ENCODE assay signal across 15 mouse cellular contexts in the genomic region with DNA sequence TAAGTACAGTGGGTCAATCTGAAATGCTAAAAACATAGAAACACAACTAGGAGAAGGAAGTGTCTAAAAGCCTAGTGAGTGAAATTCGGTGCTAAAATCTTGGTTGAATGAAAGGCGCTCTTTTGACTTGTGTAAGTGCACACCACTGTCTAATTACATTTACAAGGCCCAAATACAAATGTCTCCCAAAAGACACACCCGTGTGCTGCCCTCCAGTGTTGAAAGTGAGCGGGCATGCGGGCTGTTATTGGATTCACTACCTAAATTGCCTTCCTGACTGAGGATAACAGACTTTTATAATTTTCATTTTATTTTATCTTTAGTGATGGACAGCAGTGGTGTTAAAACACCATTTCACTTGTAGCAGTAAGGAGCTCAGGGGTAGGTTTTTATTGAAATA.
A peak's percentile ranks its signal among the peaks of the same experiment; 100 is the strongest.
DNase-seq lines count a peak whose midpoint lies in the region; ATAC-seq and TF ChIP-seq lines count a peak whose summit lies in the region.
"Had no signal": no experiment of that assay in that cellular context is flagged by ENCODE, and none has a peak within 500 bp of the region (broad histone marks: within the 10 kb centered on the region; RNA-seq: fewer than 3 reads in every experiment).

No protein-coding gene starts in this region.

- in situ Hi-C loops in Patski (cut with MboI; ENCODE audit: low pct_unique_long_range_greater_than_20kb): no loop called here

- peaks cover 3% of the 10 kb centered on the region; the same call in 1 of the 2 replicates for H3K4me1 ChIP-seq in forebrain, embryonic 11.5 days (replicated peaks; ENCODE audit: control insufficient read depth, insufficient read depth, low read length)
- peaks cover 34% of the 10 kb centered on the region for H3K4me1 ChIP-seq in forebrain, embryonic 12.5 days
- H3K4me1 ChIP-seq in lung, embryonic 14.5 days (ENCODE audit: insufficient read depth): no peaks in the 10 kb centered on the region
- no peaks in the 10 kb centered on the region for H3K4me1 ChIP-seq in lung, adult 2 months (ENCODE audit: control insufficient read depth, insufficient read depth, low read length)
- no peaks in the 10 kb centered on the region for H3K4me1 ChIP-seq in heart, adult 2 months (ENCODE audit: control insufficient read depth, insufficient read depth, low read length)
- H3K4me1 ChIP-seq: kidney, embryonic 15.5 days; limb, embryonic 12.5 days had no signal

- no peaks in the 10 kb centered on the region for H3K79me2 ChIP-seq in heart, adult 2 months (replicated peaks; ENCODE audit: control insufficient read depth, insufficient read depth, low read length)

- TF ChIP-seq EP300 in heart, adult 2 months (IDR thresholded peaks at IDR 0.05; ENCODE audit: insufficient read depth, low read depth, low read length): no peak

- no peaks in the 10 kb centered on the region for H3K9me3 ChIP-seq in forebrain, embryonic 11.5 days (ENCODE audit: control insufficient read depth, low read length)
- H3K9me3 ChIP-seq in forebrain, embryonic 12.5 days: no peaks in the 10 kb centered on the region
- no peaks in the 10 kb centered on the region for H3K9me3 ChIP-seq in lung, embryonic 14.5 days (ENCODE audit: low read depth, low read length)
- H3K9me3 ChIP-seq: embryonic facial prominence, embryonic 13.5 days; kidney, embryonic 15.5 days; limb, embryonic 12.5 days had no signal

- H3K9ac ChIP-seq in forebrain, embryonic 11.5 days (ENCODE audit: low read length): no peak overlapping the region
- H3K9ac ChIP-seq in forebrain, embryonic 12.5 days: no peak overlapping the region
- no peak overlapping the region for H3K9ac ChIP-seq in lung, embryonic 14.5 days
- H3K9ac ChIP-seq in heart, adult 2 months (ENCODE audit: low read depth, low read length): no peak overlapping the region
- H3K9ac ChIP-seq: embryonic facial prominence, embryonic 13.5 days; kidney, embryonic 15.5 days; limb, embryonic 12.5 days had no signal

- POLR2A ChIA-PET in Patski (lab: Charles Lee): no interaction called here

- H3K4me2 ChIP-seq in forebrain, embryonic 11.5 days (ENCODE audit: low read depth, low read length, severe bottlenecking): no peak overlapping the region
- H3K4me2 ChIP-seq in forebrain, embryonic 12.5 days: no peak overlapping the region
- no peak overlapping the region for H3K4me2 ChIP-seq in lung, embryonic 14.5 days
- H3K4me2 ChIP-seq: kidney, embryonic 15.5 days; limb, embryonic 12.5 days had no signal

- no peaks in the 10 kb centered on the region for H3K27me3 ChIP-seq in forebrain, embryonic 11.5 days (ENCODE audit: control insufficient read depth, insufficient read depth, low read length)
- H3K27me3 ChIP-seq in forebrain, embryonic 12.5 days: no peaks in the 10 kb centered on the region
- H3K27me3 ChIP-seq in lung, embryonic 14.5 days (ENCODE audit: insufficient read depth, low read length): no peaks in the 10 kb centered on the region
- H3K27me3 ChIP-seq in Patski: peaks cover 13% of the 10 kb centered on the region
- no peaks in the 10 kb centered on the region for H3K27me3 ChIP-seq in heart, adult 2 months (ENCODE audit: control insufficient read depth, insufficient read depth, low read length)
- H3K27me3 ChIP-seq: kidney, embryonic 15.5 days; limb, embryonic 12.5 days had no signal

- CTCF ChIA-PET in Patski (lab: Charles Lee): no interaction called here

- TF ChIP-seq CTCF in lung, embryonic 14.5 days (IDR thresholded peaks at IDR 0.05; ENCODE audit: low read depth): peak; percentile 18; the same call in 1 of the 2 replicates
- TF ChIP-seq CTCF in lung, adult 2 months (IDR thresholded peaks at IDR 0.05; ENCODE audit: insufficient read depth, low read length): no peak
- TF ChIP-seq CTCF in Patski (IDR thresholded peaks at IDR 0.05): peak; percentile 20
- no peak for TF ChIP-seq CTCF in heart, adult 2 months (IDR thresholded peaks at IDR 0.05)

- H3K4me3 ChIP-seq in forebrain, embryonic 11.5 days (ENCODE audit: low read depth, low read length): no peak overlapping the region
- no peak overlapping the region for H3K4me3 ChIP-seq in forebrain, embryonic 12.5 days (replicated peaks)
- no peak overlapping the region for H3K4me3 ChIP-seq in lung, embryonic 14.5 days (ENCODE audit: low read depth, low read length)
- no peak overlapping the region for H3K4me3 ChIP-seq in lung, adult 2 months (replicated peaks; ENCODE audit: extremely low read depth, low read depth, low read length)
- no peak overlapping the region for H3K4me3 ChIP-seq in heart, adult 2 months
- H3K4me3 ChIP-seq: kidney, embryonic 15.5 days; limb, embryonic 12.5 days; myocyte had no signal

- ATAC-seq in forebrain, embryonic 11.5 days (replicated peaks; ENCODE audit: low FRiP score): no peak
- no peak for ATAC-seq in forebrain, embryonic 12.5 days (ENCODE audit: low FRiP score)
- ATAC-seq in lung, embryonic 14.5 days (ENCODE audit: insufficient read depth): no peak
- no peak for ATAC-seq in Patski

- no peak overlapping the region for H3K27ac ChIP-seq in forebrain, embryonic 11.5 days (ENCODE audit: low read depth, low read length)
- no peak overlapping the region for H3K27ac ChIP-seq in forebrain, embryonic 12.5 days
- no peak overlapping the region for H3K27ac ChIP-seq in lung, embryonic 14.5 days (ENCODE audit: low read depth)
- no peak overlapping the region for H3K27ac ChIP-seq in heart, adult 2 months
- H3K27ac ChIP-seq: embryonic facial prominence, embryonic 13.5 days; kidney, embryonic 15.5 days; limb, embryonic 12.5 days had no signal

- peak; percentile 60 for DNase-seq in forebrain, embryonic 11.5 days (ENCODE audit: low spot score)
- no peak for DNase-seq in lung, embryonic 14.5 days
- DNase-seq in lung, adult 2 months: no peak
- DNase-seq in Patski (ENCODE audit: low read depth, low spot score) (no peak), adipocyte (ENCODE audit: low spot score) (no peak)
- peak; percentile 34 to 42 for DNase-seq in cerebellum, postnatal 36 days
- no peak for DNase-seq in heart, adult 2 months
- DNase-seq: gastrocnemius, postnatal 10 days; heart, postnatal 10 days; lung, postnatal 10 days had no signal

- intact Hi-C loops in heart, adult 2 months (cut with DNase I): no loop called here

- H3K36me3 ChIP-seq in forebrain, embryonic 11.5 days (ENCODE audit: control insufficient read depth, insufficient read depth, low read length): no peaks in the 10 kb centered on the region
- H3K36me3 ChIP-seq in forebrain, embryonic 12.5 days (replicated peaks): no peaks in the 10 kb centered on the region
- H3K36me3 ChIP-seq in lung, embryonic 14.5 days (ENCODE audit: insufficient read depth): no peaks in the 10 kb centered on the region
- no peaks in the 10 kb centered on the region for H3K36me3 ChIP-seq in heart, adult 2 months (ENCODE audit: control insufficient read depth, insufficient read depth, low read length)
- H3K36me3 ChIP-seq: embryonic facial prominence, embryonic 13.5 days; kidney, embryonic 15.5 days; limb, embryonic 12.5 days had no signal

- TF ChIP-seq POLR2A in lung, adult 2 months (IDR thresholded peaks at IDR 0.05; ENCODE audit: borderline replicate concordance, extremely low read depth, low read depth, low read length): no peak
- TF ChIP-seq POLR2A in heart, adult 2 months (IDR thresholded peaks at IDR 0.05; ENCODE audit: insufficient read depth, low read depth, low read length): no peak

- 57% methylated on average over 5 of the region's 5 CpGs for WGBS in forebrain, embryonic 11.5 days
- WGBS in forebrain, embryonic 12.5 days: 47% methylated on average over 5 of the region's 5 CpGs
- 81% methylated on average over 5 of the region's 5 CpGs for WGBS in lung, embryonic 14.5 days
- 82% methylated on average over 5 of the region's 5 CpGs for WGBS in lung, adult 2 months
- 81% methylated on average over 5 of the region's 5 CpGs for WGBS in heart, adult 2 months

Comparison
In these comparisons a context has a peak if more than half of its experiments do, and no peak if none do; other contexts are left out.
1. CTCF ChIP-seq: peak in lung, embryonic 14.5 days (single experiment) and Patski (single experiment); none in lung, adult 2 months (single experiment) and heart, adult 2 months (single experiment).
2. DNase-seq: peak in forebrain, embryonic 11.5 days (single experiment) and cerebellum, postnatal 36 days (2 of 2); none in lung, embryonic 14.5 days (single experiment), lung, adult 2 months (single experiment), Patski (single experiment), adipocyte (single experiment) and heart, adult 2 months (0 of 2).